Mouse (Mus musculus) forebrain, postnatal 0 days (tissue): ENCODE measurements around the gene Setd1b. TPM values are rescaled to one million over a fixed set of nuclear protein-coding genes. Genes with fewer than 3 reads are reported as not detected.

Experiments
- ATAC-seq: fragments of 200-750 bp; cut with Nextera tagmentation; 2 replicates; pipeline ENCODE4 v1.8.0; 2017; ENCODE audit warnings: mild to moderate bottlenecking, moderate library complexity
- DNase-seq: peaks from one replicate; pipeline ENCODE4 v3.0.0-alpha.2; 2015
- H3K27ac ChIP-seq: fragments of 300-500 bp; sonication (generic); 2 replicates; pipeline ENCODE4 v1.5.1; 2014; ENCODE audit warnings: low read depth, mild to moderate bottlenecking, antibody characterized with exemption, low read length, moderate library complexity, mixed read lengths
- H3K27me3 ChIP-seq: fragments of 300-500 bp; sonication (generic); 2 replicates; pipeline ENCODE4 v1.6.1; 2014; ENCODE audit warnings: mild to moderate bottlenecking, low read length, mixed read lengths; ENCODE audit not compliant: insufficient read depth
- H3K36me3 ChIP-seq: fragments of 300-500 bp; sonication (generic); 2 replicates; pipeline ENCODE4 v1.6.1; 2014; ENCODE audit warnings: mild to moderate bottlenecking, moderate library complexity; ENCODE audit not compliant: insufficient read depth
- H3K4me1 ChIP-seq: fragments of 300-500 bp; sonication (generic); 2 replicates; pipeline ENCODE4 v1.6.1; 2014; ENCODE audit warnings: antibody characterized with exemption; ENCODE audit not compliant: insufficient read depth
- H3K4me2 ChIP-seq: fragments of 300-500 bp; sonication (generic); 2 replicates; pipeline ENCODE4 v1.6.1; 2014; ENCODE audit warnings: low read depth, mild to moderate bottlenecking, moderate library complexity
- H3K4me3 ChIP-seq: fragments of 300-500 bp; sonication (generic); 2 replicates; pipeline ENCODE4 v1.5.1; 2014; ENCODE audit warnings: low read depth, low read length, mixed read lengths
- H3K9ac ChIP-seq: fragments of 300-500 bp; sonication (generic); 2 replicates; pipeline ENCODE4 v1.6.1; 2014; ENCODE audit warnings: mild to moderate bottlenecking
- H3K9me3 ChIP-seq: fragments of 300-500 bp; sonication (generic); 2 replicates; pipeline ENCODE4 v1.6.1; 2016; ENCODE audit warnings: low read length
- CTCF ChIP-seq: sonication (generic); IDR thresholded peaks from 2 replicates; pipeline ENCODE4 v1.5.1; 2016; ENCODE audit warnings: antibody characterized with exemption, control low read depth, low read depth
- WGBS: fragments of 180-500 bp; shearing (Covaris S2); extraction: QIAGEN DNeasy Blood & Tissue Kit; methylation state at CpG from one replicate; pipeline ENCODE4 v1.1.7; 2014; 5-methylcytosine and 5-hydroxymethylcytosine counted together
- polyA plus RNA-seq: library from polyadenylated mRNA; unstranded; fragments of >200 nt; fragmentation: Nextera tagmentation; extraction: Ambion mirVana; gene quantifications from 2 replicates; pipeline ENCODE4 v1.2.1, GENCODE M21; 2015
- total RNA-seq: library from RNA; depleted of rRNA; stranded (reverse); fragments of >200 nt; gene quantifications from 2 replicates; pipeline ENCODE4 v1.2.3, GENCODE M21; 2014

Gene Setd1b
- total and polyA plus RNA-seq, 2 experiments from 2014 or later: 5.6 to 7.6 TPM

DNA sequence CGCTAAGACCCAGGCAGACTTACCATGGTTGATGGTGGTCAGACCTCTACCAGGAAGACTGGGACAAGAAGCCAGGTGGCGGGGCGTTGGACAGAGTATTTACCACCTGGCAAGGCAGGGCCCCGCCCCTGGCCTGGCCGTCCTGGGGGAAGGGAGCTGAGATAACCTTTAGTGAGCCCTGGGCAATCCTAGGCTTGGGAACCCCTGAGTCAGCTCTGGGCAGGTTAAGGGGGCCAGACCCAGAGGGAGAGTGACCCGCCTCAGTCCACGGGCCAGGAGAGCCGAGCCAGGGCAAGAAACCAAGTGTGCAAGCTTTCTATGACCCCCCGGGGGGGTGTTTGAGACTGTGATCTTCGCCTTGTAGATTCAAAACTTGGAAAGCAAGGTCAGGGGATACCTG, 40.7 kb downstream of the Setd1b start, which contains the start of gene Hpd:
Hpd (minus strand) TSS at position 77 of the 400 bp plus-strand sequence.
- no peak within 1 kb of the TSS for H3K9ac ChIP-seq
- H3K27me3 ChIP-seq: no peaks in the 10 kb centered on the region
- no peaks in the 10 kb centered on the region for H3K9me3 ChIP-seq
- H3K27ac ChIP-seq: no peak within 1 kb of the TSS
- no peak for TF ChIP-seq CTCF
- H3K4me3 ChIP-seq: no peak within 1 kb of the TSS
- DNase-seq (no peak), ATAC-seq (no peak)
- no peaks in the 10 kb centered on the region for H3K4me1 ChIP-seq
- WGBS: 87% methylated on average over 10 of the region's 10 CpGs
- H3K36me3 ChIP-seq: no peaks in the 10 kb centered on the region
- no peak within 1 kb of the TSS for H3K4me2 ChIP-seq

DNA sequence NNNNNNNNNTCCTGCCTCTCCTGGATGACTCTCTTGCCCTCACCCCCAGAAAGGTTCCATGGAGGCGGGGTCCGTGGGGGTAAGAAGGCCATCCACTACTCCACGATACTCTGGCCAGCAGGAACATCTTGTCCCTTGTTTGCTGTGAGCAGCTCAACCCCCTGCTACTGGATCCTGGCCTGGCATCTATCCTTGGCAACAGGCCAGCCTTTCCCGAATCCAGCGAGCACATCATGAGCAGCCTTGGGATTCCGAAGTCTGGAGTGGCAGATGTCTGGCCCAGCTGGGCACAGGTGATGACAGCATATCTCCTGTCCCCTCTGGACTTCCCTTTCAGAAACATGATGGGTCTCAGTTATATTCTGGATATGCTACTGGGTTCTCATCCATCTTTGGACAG, 44.0 kb downstream of the Setd1b start:
- ATAC-seq: no peak

DNA sequence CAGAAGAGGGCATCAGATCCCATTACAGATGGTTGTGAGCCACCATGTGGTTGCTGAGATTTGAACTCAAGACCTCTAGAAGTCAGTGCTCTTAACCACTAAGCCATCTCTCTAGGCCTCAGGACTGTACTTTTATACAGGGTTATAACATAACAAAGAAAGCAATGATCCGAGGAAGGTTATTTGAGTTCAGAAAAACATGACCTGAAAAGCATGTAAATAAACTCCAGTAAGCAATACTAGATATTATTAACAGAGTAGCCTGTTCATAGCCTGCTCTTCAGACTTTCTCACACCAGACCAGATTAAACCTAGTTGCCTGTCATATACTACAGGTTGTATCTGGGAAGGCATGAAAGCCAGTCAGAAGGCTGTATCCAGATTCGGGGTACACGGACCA, 45.3 kb downstream of the Setd1b start:
- 94% methylated on average over 3 of the region's 3 CpGs for WGBS
- no peaks in the 10 kb centered on the region for H3K9me3 ChIP-seq
- no peaks in the 10 kb centered on the region for H3K4me1 ChIP-seq
- no peak for ATAC-seq
- H3K27me3 ChIP-seq: no peaks in the 10 kb centered on the region
- no peak for DNase-seq
- TF ChIP-seq CTCF: no peak
- no peak overlapping the region for H3K9ac ChIP-seq
- H3K4me3 ChIP-seq: no peak overlapping the region
- no peak overlapping the region for H3K4me2 ChIP-seq
- no peaks in the 10 kb centered on the region for H3K36me3 ChIP-seq
- no peak overlapping the region for H3K27ac ChIP-seq

More for the DNA sequence above, 44.0 kb downstream of the Setd1b start:
- Histone ChIP-seq H3K36me3 (no peaks in the 10 kb centered on the region), H3K27ac (no peak overlapping the region), H3K27me3 (no peaks in the 10 kb centered on the region), H3K9ac (no peak overlapping the region), H3K4me1 (no peaks in the 10 kb centered on the region), H3K9me3 (no peaks in the 10 kb centered on the region), H3K4me3 (no peak overlapping the region), H3K4me2 (no peak overlapping the region)
- WGBS: 56% methylated on average over 6 of the region's 6 CpGs
- TF ChIP-seq CTCF: no peak
- DNase-seq: no peak

DNA sequence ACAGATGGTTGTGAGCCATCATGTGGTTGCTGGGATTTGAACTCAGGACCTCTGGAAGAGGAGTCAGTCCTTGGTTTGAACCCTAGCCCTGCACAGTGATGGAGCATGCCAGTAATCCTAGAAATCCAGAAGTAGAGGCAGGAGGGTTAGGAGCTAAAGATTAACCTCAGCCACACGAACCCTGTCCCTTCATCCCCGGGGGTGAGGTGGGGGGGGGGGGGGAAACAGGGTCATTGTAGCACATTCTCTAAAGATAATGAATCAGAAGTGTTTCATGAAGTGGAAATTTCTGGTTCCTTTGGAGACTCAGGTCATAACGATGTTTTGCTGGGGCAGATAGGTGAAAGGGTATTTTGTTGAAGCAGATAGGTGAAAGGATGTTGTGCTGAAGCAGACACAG, 48.9 kb downstream of the Setd1b start:
- no peaks in the 10 kb centered on the region for H3K9me3 ChIP-seq
- ATAC-seq (no peak), DNase-seq (no peak)
- WGBS: 73% methylated on average over 3 of the region's 3 CpGs
- no peak overlapping the region for H3K4me3 ChIP-seq
- H3K36me3 ChIP-seq: no peaks in the 10 kb centered on the region
- H3K4me1 ChIP-seq: no peaks in the 10 kb centered on the region
- no peak for TF ChIP-seq CTCF
- no peak overlapping the region for H3K4me2 ChIP-seq
- H3K9ac ChIP-seq: no peak overlapping the region
- H3K27me3 ChIP-seq: no peaks in the 10 kb centered on the region
- H3K27ac ChIP-seq: no peak overlapping the region

DNA sequence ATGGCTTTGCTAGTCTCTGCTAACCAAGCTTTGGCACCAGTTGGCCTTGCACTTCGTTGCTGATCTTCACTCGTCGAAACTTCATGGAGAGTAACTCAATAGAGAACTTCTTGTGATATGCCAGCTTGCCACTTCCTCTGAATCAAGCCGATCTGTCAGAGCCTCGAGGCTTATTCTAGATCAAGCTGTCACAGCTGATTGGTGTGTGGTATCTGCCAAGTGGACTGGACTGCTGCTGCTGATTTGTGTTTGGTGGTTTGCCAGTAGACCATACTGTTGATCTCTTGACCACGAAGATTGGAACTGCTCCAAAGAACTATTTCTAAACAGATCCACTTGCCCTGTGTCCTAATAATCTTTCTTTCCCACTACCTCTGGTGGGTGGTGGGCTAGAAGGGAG, 49.4 kb downstream of the Setd1b start:
- H3K4me2 ChIP-seq: no peak overlapping the region
- DNase-seq: no peak
- 65% methylated on average over 6 of the region's 6 CpGs for WGBS
- H3K4me3 ChIP-seq: no peak overlapping the region
- no peaks in the 10 kb centered on the region for H3K4me1 ChIP-seq
- H3K36me3 ChIP-seq: no peaks in the 10 kb centered on the region
- H3K9ac ChIP-seq: no peak overlapping the region
- H3K27me3 ChIP-seq: no peaks in the 10 kb centered on the region
- TF ChIP-seq CTCF: no peak
- H3K9me3 ChIP-seq: no peaks in the 10 kb centered on the region
- no peak overlapping the region for H3K27ac ChIP-seq
- no peak for ATAC-seq

DNA sequence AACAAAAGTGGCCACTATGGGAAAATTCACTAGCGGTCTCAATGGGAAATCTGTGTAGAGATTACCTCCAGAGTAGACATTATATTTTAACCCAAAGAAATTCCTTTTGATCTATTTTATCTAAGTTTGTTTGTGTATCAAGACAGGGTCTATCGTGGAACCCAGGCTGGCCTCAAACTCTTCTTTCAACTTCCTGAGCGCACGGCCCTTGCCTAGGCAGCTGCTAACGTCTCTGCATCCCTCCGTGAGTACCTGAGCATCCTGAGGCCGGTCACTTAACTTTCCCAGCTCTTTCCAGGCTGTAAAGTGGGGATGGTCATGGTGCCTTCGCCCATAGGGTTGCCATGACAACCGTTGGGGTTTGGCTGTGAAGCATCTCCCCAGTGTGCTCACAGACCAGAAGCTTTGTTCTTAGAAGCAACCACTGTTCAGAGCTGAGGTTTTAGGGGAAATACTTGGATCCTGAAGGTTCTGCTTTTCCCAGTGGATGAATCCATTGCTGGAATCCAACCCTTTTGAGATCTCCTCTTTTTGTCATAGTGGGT, 50.7 kb downstream of the Setd1b start:
- no peak overlapping the region for H3K9ac ChIP-seq
- H3K27ac ChIP-seq: no peak overlapping the region
- no peaks in the 10 kb centered on the region for H3K27me3 ChIP-seq
- no peak for TF ChIP-seq CTCF
- WGBS: 60% methylated on average over 9 of the region's 9 CpGs
- no peak for ATAC-seq
- DNase-seq: peak; percentile 20
- no peak overlapping the region for H3K4me2 ChIP-seq
- H3K4me3 ChIP-seq: no peak overlapping the region
- no peaks in the 10 kb centered on the region for H3K4me1 ChIP-seq
- no peaks in the 10 kb centered on the region for H3K36me3 ChIP-seq
- no peaks in the 10 kb centered on the region for H3K9me3 ChIP-seq

DNA sequence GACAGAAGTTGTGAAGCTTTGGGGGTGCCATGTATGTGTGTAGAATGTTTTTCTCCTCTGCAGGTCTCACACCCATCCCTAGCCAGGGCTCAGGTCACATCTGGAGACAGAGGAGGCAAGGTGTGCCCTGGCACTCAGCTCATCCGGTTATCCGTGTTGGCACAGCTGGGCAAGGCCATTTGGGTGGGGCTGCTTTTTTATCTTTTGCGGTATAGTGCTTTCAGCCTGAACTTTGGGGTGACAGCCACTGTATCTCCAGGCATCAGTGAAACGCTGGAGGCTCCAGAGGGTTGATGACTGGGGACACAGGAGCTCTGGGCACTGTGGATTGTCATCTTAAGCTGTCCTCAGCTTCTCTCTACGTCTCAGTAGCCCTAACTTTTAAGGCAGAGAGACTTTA, 51.4 kb downstream of the Setd1b start:
- H3K27ac ChIP-seq: no peak overlapping the region
- no peak overlapping the region for H3K9ac ChIP-seq
- no peak overlapping the region for H3K4me2 ChIP-seq
- H3K36me3 ChIP-seq: no peaks in the 10 kb centered on the region
- no peak for DNase-seq
- no peaks in the 10 kb centered on the region for H3K27me3 ChIP-seq
- H3K9me3 ChIP-seq: no peaks in the 10 kb centered on the region
- no peak overlapping the region for H3K4me3 ChIP-seq
- no peak for TF ChIP-seq CTCF
- no peak for ATAC-seq
- H3K4me1 ChIP-seq: no peaks in the 10 kb centered on the region
- 83% methylated on average over 5 of the region's 5 CpGs for WGBS
